Mouse (Mus musculus) stomach, embryonic 14.5 days (tissue): ENCODE results near the gene Prune2. TPM values are rescaled to one million over a fixed set of nuclear protein-coding genes. Genes with fewer than 3 reads are reported as not detected.

Source experiments
- ATAC-seq: fragments of 200-750 bp; cut with Nextera tagmentation; 2 replicates; pipeline ENCODE4 v1.8.0; 2017; ENCODE audit warnings: low read depth, moderate TSS enrichment; ENCODE audit not compliant: insufficient number of reproducible peaks, insufficient read depth, low FRiP score
- H3K27ac ChIP-seq: fragments of 300-500 bp; sonication (generic); 2 replicates; pipeline ENCODE4 v1.5.1; 2014; ENCODE audit warnings: mild to moderate bottlenecking, low read length, moderate library complexity, mixed read lengths
- H3K27me3 ChIP-seq: fragments of 300-500 bp; sonication (generic); 2 replicates; pipeline ENCODE4 v1.6.1; 2014; ENCODE audit warnings: low read length, control low read depth, mixed read lengths; ENCODE audit not compliant: control insufficient read depth, insufficient read depth
- H3K36me3 ChIP-seq: fragments of 300-500 bp; sonication (generic); 2 replicates; pipeline ENCODE4 v1.6.1; 2014; ENCODE audit warnings: mild to moderate bottlenecking, control low read depth, low read length, moderate library complexity, mixed read lengths; ENCODE audit not compliant: control insufficient read depth, insufficient read depth
- H3K4me1 ChIP-seq: fragments of 300-500 bp; sonication (generic); 2 replicates; pipeline ENCODE4 v1.6.1; 2014; ENCODE audit warnings: low read length, control low read depth, mixed read lengths; ENCODE audit not compliant: control insufficient read depth, insufficient read depth
- H3K4me2 ChIP-seq: fragments of 300-500 bp; sonication (generic); replicated peaks from 2 replicates; pipeline ENCODE4 v1.6.1; 2014; ENCODE audit warnings: low read depth, low read length, control low read depth
- H3K4me3 ChIP-seq: fragments of 300-500 bp; sonication (generic); 2 replicates; pipeline ENCODE4 v1.5.1; 2014; ENCODE audit warnings: low read depth, low read length, control low read depth
- H3K9ac ChIP-seq: fragments of 300-500 bp; sonication (generic); replicated peaks from 2 replicates; pipeline ENCODE4 v1.6.1; 2014; ENCODE audit warnings: low read depth, mild to moderate bottlenecking, control low read depth, low read length, moderate library complexity, mixed read lengths
- H3K9me3 ChIP-seq: fragments of 300-500 bp; sonication (generic); 2 replicates; pipeline ENCODE4 v1.6.1; 2016; ENCODE audit warnings: low read depth, low read length, control low read depth; ENCODE audit not compliant: control insufficient read depth
- WGBS: fragments of 180-500 bp; shearing (Covaris S2); extraction: QIAGEN DNeasy Blood & Tissue Kit; methylation state at CpG from one replicate; pipeline ENCODE4 v1.1.7; 2014; 5-methylcytosine and 5-hydroxymethylcytosine counted together
- polyA plus RNA-seq: library from polyadenylated mRNA; unstranded; fragments of >200 nt; fragmentation: Nextera tagmentation; extraction: Ambion mirVana; gene quantifications from 2 replicates; pipeline ENCODE4 v1.2.1, GENCODE M21; 2014

Prune2 gene
- polyA plus RNA-seq, 1 experiment from 2014 or later = 3.0 TPM

DNA sequence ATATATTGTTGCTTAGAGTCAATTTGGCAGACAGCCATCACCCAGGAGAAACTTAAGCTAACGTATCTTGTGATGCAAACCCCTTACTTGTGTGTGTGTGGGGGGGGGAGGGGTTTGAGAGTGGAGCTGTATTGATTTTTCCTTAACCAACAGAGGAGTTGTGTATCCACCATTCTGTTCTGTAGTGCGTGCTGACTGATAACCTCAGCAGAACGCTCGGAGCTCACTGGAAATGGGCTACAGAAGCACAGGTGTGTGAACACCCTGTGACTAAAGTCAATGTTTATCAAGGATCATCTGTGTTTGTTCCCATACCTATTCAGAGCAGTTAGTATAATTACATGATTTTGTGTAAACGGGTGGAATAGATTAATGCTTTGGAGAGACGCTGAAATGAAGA is 141.3 kb downstream of the Prune2 start:
- Histone ChIP-seq H3K9me3 (no peaks in the 10 kb centered on the region), H3K4me3 (no peak overlapping the region), H3K4me2 (no peak overlapping the region), H3K4me1 (0 out of 2 replicates have a peak, but pooled peaks cover 5% of the 10 kb centered on the region), H3K27me3 (no peaks in the 10 kb centered on the region), H3K27ac (no peak overlapping the region), H3K36me3 (no peaks in the 10 kb centered on the region), H3K9ac (no peak overlapping the region)
- WGBS = 49% methylated on average over 6 of the region's 6 CpGs
- ATAC-seq = peak; percentile 77

DNA sequence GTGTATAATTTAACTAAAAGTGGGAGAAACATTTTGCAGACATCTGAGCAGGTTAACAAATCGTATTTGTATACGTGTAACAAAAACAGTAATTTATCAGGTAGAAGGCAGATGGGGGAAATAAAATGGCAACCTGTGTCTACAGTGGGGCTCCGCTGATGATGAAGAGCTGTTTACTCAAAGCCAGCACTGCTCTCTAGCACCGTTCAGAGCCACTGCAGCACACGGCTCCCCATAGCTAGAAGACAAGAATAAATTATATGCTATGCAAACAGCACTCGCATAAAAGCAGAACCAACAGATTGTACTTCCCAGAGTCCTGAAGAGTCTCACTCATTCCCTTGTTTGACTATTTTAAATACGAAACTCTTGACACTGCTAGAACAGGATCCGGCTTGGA is 152.9 kb downstream of the Prune2 start:
- Histone ChIP-seq H3K27me3 (no peaks in the 10 kb centered on the region), H3K27ac (no peak overlapping the region)

DNA sequence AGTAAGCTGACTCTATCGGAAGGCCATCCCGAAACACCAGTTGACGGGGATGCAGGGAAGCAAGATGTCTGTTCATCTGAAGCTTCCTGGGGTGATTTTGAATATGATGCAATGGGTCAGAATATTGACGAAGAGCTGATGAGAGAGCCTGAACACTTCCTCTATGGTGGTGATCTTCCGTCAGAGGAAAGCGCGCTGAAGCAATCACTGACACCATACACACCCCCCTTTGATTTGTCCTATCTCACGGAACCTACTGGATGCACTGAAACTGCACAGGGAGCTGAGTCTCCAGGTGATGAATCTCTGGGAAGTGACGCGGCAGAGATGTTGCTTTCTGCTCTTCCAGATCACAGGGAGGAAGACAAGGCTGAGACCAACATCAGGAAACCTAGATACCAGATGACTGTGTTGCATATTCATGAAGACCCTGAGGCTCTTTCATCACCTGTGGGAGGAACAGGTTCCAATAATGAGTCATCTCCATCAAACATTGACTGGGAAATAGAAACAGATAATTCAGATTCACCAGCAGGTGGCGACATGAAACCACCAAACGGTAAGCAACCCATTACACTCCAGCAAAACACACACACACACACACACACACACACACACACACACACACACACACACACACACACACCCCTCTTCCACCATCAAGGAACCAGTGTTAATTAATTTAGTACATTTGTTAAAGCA is 168.3 kb downstream of the Prune2 start:
- H3K27ac ChIP-seq = no peak overlapping the region
- H3K4me1 ChIP-seq = no peaks in the 10 kb centered on the region
- no peaks in the 10 kb centered on the region for H3K27me3 ChIP-seq
- ATAC-seq = no peak
- H3K9ac ChIP-seq = no peak overlapping the region
- no peak overlapping the region for H3K4me3 ChIP-seq
- 65% methylated on average over 12 of the region's 12 CpGs for WGBS
- H3K36me3 ChIP-seq = no peaks in the 10 kb centered on the region
- H3K9me3 ChIP-seq = no peaks in the 10 kb centered on the region
- H3K4me2 ChIP-seq = no peak overlapping the region

More for the DNA sequence above, 152.9 kb downstream of the Prune2 start:
- no peak overlapping the region for H3K4me3 ChIP-seq
- no peaks in the 10 kb centered on the region for H3K36me3 ChIP-seq
- 32% methylated on average over 8 of the region's 8 CpGs for WGBS
- H3K9me3 ChIP-seq = no peaks in the 10 kb centered on the region
- no peak overlapping the region for H3K9ac ChIP-seq
- no peak overlapping the region for H3K4me2 ChIP-seq
- ATAC-seq = no peak
- H3K4me1 ChIP-seq = no peaks in the 10 kb centered on the region

DNA sequence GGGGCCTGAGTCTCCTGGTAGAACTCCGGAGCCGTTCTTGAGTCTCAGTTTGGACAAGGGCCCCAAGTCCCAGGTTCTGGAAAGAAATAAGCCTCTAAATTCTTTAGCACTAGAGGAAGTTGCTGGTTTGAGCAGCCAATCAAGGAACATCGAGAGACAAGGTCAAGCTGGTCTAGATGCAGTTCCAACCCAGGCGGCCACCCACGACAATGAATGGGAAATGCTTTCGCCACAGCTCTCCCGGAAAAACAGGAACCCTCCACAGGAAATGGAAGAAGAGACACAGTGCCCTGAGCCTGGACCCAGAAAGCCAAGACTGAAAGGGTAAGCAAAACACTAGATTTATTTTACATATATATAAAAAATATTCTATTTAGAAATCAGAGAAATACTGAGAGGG is 169.5 kb downstream of the Prune2 start:
- H3K4me1 ChIP-seq = no peaks in the 10 kb centered on the region
- H3K4me3 ChIP-seq = no peak overlapping the region
- H3K27me3 ChIP-seq = no peaks in the 10 kb centered on the region
- H3K36me3 ChIP-seq = no peaks in the 10 kb centered on the region
- ATAC-seq = no peak
- no peak overlapping the region for H3K9ac ChIP-seq
- H3K9me3 ChIP-seq = no peaks in the 10 kb centered on the region
- no peak overlapping the region for H3K27ac ChIP-seq
- 87% methylated on average over 7 of the region's 7 CpGs for WGBS
- no peak overlapping the region for H3K4me2 ChIP-seq

DNA sequence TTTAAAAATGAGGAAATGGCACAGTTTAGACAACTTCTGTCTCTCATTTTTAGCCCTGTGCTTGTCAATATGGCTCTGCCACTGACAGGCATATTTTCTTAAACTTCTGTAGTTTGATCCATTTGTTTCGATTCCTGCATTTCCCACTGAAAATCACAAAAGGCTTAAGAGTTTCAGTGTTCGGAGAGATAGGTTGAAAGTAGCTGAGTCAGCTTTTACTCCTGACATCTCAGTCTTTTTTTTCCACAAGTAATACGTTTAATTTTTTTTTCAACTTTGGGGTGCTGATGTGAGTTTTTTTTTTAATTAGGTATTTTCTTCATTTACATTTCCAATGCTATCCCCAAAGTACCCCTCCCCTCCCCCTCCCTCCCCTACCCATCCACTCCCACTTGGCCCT is 174.6 kb downstream of the Prune2 start:
- no peak for ATAC-seq

DNA sequence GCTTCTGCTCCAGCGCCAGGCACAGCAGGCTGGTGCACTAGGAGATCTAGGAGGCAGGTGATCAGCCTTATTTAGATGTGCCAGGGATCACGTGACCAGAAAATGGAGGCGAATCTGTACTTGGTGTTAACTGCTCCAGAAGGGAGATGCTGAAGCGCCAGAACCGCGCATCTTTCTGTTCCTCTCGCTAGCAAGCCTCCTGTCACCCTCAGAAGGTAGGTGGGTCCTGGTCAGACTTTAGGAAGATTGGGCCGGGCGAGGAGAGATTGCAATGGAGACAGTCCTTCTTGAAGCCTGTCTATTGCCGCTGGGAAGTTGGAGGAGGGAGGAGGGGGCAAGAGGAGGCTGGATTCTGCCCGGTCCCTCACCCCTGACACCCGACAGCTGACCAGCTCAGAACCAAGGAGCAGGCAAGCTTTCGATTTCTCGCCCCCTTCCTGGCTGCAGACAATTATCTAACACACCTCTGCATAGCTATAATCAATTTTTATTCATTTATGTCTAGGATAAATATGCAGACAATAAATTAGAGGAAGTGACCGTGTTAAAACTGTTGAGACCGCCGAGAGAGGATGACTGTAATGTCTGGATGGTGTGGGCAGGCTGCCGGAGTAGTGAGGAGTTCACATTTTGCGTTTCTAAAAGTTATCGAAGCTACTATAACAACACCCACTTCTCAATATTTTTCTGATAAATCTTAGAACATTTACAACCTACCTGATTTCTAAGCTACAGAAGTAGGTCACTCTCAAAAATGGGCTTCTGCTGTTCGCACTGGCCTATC is 181.0 kb downstream of the Prune2 start:
- no peaks in the 10 kb centered on the region for H3K9me3 ChIP-seq
- no peak overlapping the region for H3K27ac ChIP-seq
- no peak overlapping the region for H3K9ac ChIP-seq
- H3K4me3 ChIP-seq = peak overlapping the region; percentile 27
- no peaks in the 10 kb centered on the region for H3K36me3 ChIP-seq
- no peaks in the 10 kb centered on the region for H3K4me1 ChIP-seq
- WGBS = 10% methylated on average over 21 of the region's 21 CpGs
- H3K27me3 ChIP-seq = no peaks in the 10 kb centered on the region
- no peak for ATAC-seq
- H3K4me2 ChIP-seq = peak overlapping the region; percentile 31

More for the DNA sequence above, 174.6 kb downstream of the Prune2 start:
- H3K27ac ChIP-seq = no peak overlapping the region
- H3K4me1 ChIP-seq = no peaks in the 10 kb centered on the region
- no peak overlapping the region for H3K4me3 ChIP-seq
- H3K36me3 ChIP-seq = no peaks in the 10 kb centered on the region
- H3K4me2 ChIP-seq = no peak overlapping the region
- no peaks in the 10 kb centered on the region for H3K27me3 ChIP-seq
- H3K9me3 ChIP-seq = no peaks in the 10 kb centered on the region
- WGBS = 82% methylated on average over 3 of the region's 3 CpGs
- no peak overlapping the region for H3K9ac ChIP-seq

DNA sequence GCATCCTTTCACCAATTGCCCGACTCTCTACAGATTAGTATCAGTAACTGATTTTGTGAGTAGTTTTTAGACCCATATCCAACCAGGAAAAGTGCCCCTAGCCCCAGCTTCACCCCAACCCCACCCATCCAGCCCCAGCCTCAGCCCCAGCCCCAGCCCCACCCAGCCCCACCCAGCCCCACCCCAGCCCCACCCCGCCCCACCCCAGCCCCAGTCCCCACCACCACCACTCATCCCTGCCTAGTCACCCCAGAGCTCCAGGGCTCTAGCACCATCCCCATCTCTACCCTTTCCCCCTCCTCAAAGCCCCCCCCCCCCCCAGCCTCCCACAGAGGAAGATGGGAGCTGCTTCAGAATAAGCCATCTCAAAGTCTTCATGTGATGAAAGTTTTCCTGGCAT is 181.7 kb downstream of the Prune2 start:
- H3K27me3 ChIP-seq = no peaks in the 10 kb centered on the region
- H3K4me1 ChIP-seq = no peaks in the 10 kb centered on the region
- ATAC-seq = no peak
- no peak overlapping the region for H3K4me3 ChIP-seq
- H3K9ac ChIP-seq = no peak overlapping the region
- H3K9me3 ChIP-seq = no peaks in the 10 kb centered on the region
- 28% methylated on average over 2 of the region's 2 CpGs for WGBS
- H3K4me2 ChIP-seq = no peak overlapping the region
- no peaks in the 10 kb centered on the region for H3K36me3 ChIP-seq
- H3K27ac ChIP-seq = no peak overlapping the region

DNA sequence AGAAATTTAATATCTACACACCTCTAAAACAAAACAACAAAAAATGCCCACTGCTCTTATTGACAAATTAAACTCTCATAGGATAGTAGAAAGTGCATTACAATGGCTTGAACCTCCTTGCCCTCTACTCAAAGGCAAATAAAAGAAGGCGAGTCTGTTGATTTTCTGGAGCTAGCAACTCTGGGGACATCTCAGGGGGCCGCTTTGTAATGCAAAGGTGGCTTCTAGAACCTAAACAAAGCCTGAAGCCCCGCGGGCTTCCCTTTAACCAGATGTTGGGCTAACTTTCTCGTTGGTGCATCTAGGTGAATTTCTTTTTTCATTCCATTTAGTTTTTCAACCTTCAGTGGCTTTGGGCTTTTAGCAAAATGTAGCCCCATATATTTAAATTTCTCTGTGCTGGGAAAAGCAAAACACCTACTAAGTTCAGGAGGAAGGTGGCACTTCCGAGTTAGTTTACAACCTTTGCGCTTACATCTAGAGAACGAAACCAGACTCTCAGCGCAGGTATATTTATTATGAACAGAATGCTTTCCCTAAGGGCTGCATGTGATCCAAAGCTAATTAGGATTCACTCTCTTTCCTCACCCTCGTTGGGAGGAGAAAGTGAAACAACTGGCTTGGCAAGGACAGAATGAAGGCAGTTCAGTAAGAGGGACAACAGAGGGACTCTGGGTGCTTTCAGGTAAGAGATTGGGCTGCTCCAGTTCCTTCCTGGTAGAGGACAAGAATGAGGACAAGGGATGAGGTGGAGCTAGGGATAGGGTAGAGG is 182.4 kb downstream of the Prune2 start:
- ATAC-seq = no peak
- H3K27ac ChIP-seq = no peak overlapping the region

More for the DNA sequence above, 182.4 kb downstream of the Prune2 start:
- no peaks in the 10 kb centered on the region for H3K4me1 ChIP-seq
- no peak overlapping the region for H3K4me2 ChIP-seq
- no peak overlapping the region for H3K9ac ChIP-seq
- H3K4me3 ChIP-seq = no peak overlapping the region
- H3K9me3 ChIP-seq = no peaks in the 10 kb centered on the region
- 23% methylated on average over 10 of the region's 10 CpGs for WGBS
- no peaks in the 10 kb centered on the region for H3K36me3 ChIP-seq
- H3K27me3 ChIP-seq = no peaks in the 10 kb centered on the region
